Mouse (Mus musculus) CH12.LX (cell line): ENCODE measurements around the gene Gm13288. TPM values are rescaled to one million over a fixed set of nuclear protein-coding genes. Genes with fewer than 3 reads are reported as not detected.
"Not testable (repeated sequence)": the region's sequence is repeated elsewhere in the genome, so short reads cannot be mapped to it uniquely, and the experiment has no call there.

Source experiments
- DNase-seq: peaks from one replicate; pipeline ENCODE4 v3.0.0-alpha.2; 2013; ENCODE audit errors: extremely low read depth
- H3K27ac ChIP-seq: 2 replicates; pipeline ENCODE4 v1.5.1; 2012; ENCODE audit warnings: low read depth, mild to moderate bottlenecking, control low read depth, moderate library complexity; ENCODE audit not compliant: insufficient read depth
- H3K27me3 ChIP-seq: replicated peaks from 2 replicates; pipeline ENCODE3; 2012; ENCODE audit warnings: inconsistent platforms
- H3K36me3 ChIP-seq, 2 experiments: replicated peaks in 1 of 2; 2 replicates each; pipeline versions ENCODE3 to v1.6.1; 2012; ENCODE audit warnings: inconsistent platforms in 1 of 2, low read length in 1 of 2, mild to moderate bottlenecking in 1 of 2, mixed read lengths in 1 of 2, moderate library complexity in 1 of 2; ENCODE audit not compliant: control insufficient read depth in 1 of 2, insufficient read depth in 1 of 2
- H3K4me1 ChIP-seq, 2 experiments: 2 replicates each; pipeline ENCODE4 v1.6.1; 2012; ENCODE audit warnings: inconsistent platforms in 1 of 2, moderate library complexity in 1 of 2; ENCODE audit not compliant: insufficient read depth in 2 of 2, control insufficient read depth in 1 of 2
- H3K4me2 ChIP-seq: 2 replicates; pipeline ENCODE4 v1.6.1; 2012; ENCODE audit warnings: low read depth, mild to moderate bottlenecking, control low read depth; ENCODE audit not compliant: poor library complexity, insufficient read depth, severe bottlenecking
- H3K4me3 ChIP-seq, 3 experiments: fragments of 150-350 bp in 1 of 3; sonication (generic) in 1 of 3; replicated peaks in 1 of 3; 2 replicates each; pipeline versions ENCODE3 to v1.5.1; 2011 to 2012; ENCODE audit warnings: low read depth in 2 of 3, low read length in 2 of 3, mild to moderate bottlenecking in 2 of 3, moderate library complexity in 2 of 3, control low read depth in 1 of 3, improper control_type of control experiment in 1 of 3, inconsistent platforms in 1 of 3, mixed read lengths in 1 of 3; ENCODE audit not compliant: poor library complexity in 1 of 3
- H3K79me2 ChIP-seq: replicated peaks from 2 replicates; pipeline ENCODE4 v1.6.1; 2012; ENCODE audit warnings: mild to moderate bottlenecking, moderate library complexity; ENCODE audit not compliant: control insufficient read depth, poor library complexity, insufficient read depth, severe bottlenecking; ENCODE audit errors: extremely low read depth
- H3K9ac ChIP-seq: 2 replicates; pipeline ENCODE4 v1.6.1; 2012; ENCODE audit warnings: low read depth, mild to moderate bottlenecking, control low read depth, moderate library complexity; ENCODE audit not compliant: insufficient read depth
- H3K9me3 ChIP-seq: replicated peaks from 2 replicates; pipeline ENCODE3; 2012; ENCODE audit warnings: low read length, inconsistent platforms, mixed read lengths
- CTCF ChIP-seq, 2 experiments: IDR thresholded peaks in 1 of 2; conservative IDR thresholded peaks in 1 of 2; 2 replicates each; pipeline ENCODE4 v1.5.1; 2011 to 2012; ENCODE audit warnings: low read depth in 2 of 2, low read length in 2 of 2, improper control_type of control experiment in 1 of 2, inconsistent platforms in 1 of 2, mild to moderate bottlenecking in 1 of 2, moderate library complexity in 1 of 2
- dilution Hi-C: fragments of 300-500 bp; cut with MboI; formaldehyde crosslinking; loops from 2 replicates; pipeline ENCODE4 v1.14.3; 2020; ENCODE audit warnings: low sequenced_read_pairs; ENCODE audit not compliant: extremely low pct_unique_long_range_greater_than_20kb, extremely low pct_ligation_motif_present
- in situ Hi-C: fragments of 300-500 bp; cut with MboI; formaldehyde crosslinking; loops from 3 replicates; pipeline ENCODE4 v1.14.3; 2019; ENCODE audit warnings: low sequenced_read_pairs, low pct_ligation_motif_present, low pct_unique_long_range_greater_than_20kb, mixed read lengths
- polyA plus RNA-seq: library from polyadenylated mRNA; unstranded; fragments of >175 nt; gene quantifications from 2 replicates; pipeline ENCODE4 v1.2.1, GENCODE M21; 2012; ENCODE audit warnings: low read depth; ENCODE audit not compliant: insufficient read length
- total RNA-seq, 2 experiments: library from RNA; depleted of rRNA; stranded (reverse); fragments of 300-350 nt in 1 of 2; fragments of >200 nt in 1 of 2; gene quantifications; 2 replicates each; pipeline ENCODE4 v1.2.3; 2012 to 2014

The Gm13288 gene
- total and polyA plus RNA-seq, 3 experiments = not detected

DNA sequence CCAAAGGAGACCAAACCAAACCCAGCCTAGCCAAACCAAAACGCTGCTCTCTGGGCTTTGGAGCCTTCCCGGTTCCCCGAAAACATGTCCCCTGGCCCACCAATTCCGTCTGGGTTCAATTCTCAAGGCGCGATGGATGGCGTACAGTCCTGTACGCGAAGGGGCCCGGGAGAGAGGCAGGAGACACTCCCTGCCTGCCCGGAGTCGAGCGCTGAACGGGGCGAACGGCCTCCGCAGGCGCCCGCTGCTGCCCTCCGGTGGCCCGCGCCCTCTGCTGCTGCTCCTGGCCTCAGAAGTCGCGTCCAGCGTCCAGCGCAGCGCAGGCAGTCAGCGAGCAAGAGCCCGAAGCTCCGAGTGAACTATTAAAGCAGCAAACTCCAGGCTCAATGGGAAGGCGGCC is 23.0 kb upstream of the Gm13288 start:
- dilution Hi-C loops, in situ Hi-C loops, H3K36me3 ChIP-seq, H3K4me1 ChIP-seq, H3K27ac ChIP-seq, DNase-seq, H3K79me2 ChIP-seq, H3K9ac ChIP-seq, H3K4me2 ChIP-seq, H3K9me3 ChIP-seq, H3K27me3 ChIP-seq: not testable (repeated sequence)
- peak overlapping the region in 1 of 3 experiments; percentile 60 for H3K4me3 ChIP-seq

DNA sequence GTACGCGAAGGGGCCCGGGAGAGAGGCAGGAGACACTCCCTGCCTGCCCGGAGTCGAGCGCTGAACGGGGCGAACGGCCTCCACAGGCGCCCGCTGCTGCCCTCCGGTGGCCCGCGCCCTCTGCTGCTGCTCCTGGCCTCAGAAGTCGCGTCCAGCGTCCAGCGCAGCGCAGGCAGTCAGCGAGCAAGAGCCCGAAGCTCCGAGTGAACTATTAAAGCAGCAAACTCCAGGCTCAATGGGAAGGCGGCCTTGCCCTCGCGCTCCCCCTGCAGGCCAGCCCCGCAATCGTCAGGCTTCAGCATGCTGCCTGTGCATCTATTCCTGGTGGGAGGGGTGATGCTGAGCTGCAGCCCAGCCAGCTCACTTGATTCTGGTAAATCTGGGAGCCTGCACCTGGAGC is 19.9 kb upstream of the Gm13288 start, which contains the start of gene Gm13276:
Gene Gm13276, plus strand, starts transcription at position 301 of the 400 bp plus-strand sequence.
- DNase-seq, H3K79me2 ChIP-seq, H3K4me3 ChIP-seq, H3K27ac ChIP-seq, H3K4me2 ChIP-seq, H3K4me1 ChIP-seq, H3K27me3 ChIP-seq, H3K9me3 ChIP-seq, H3K36me3 ChIP-seq, dilution Hi-C loops, H3K9ac ChIP-seq, in situ Hi-C loops: not testable (repeated sequence)

DNA sequence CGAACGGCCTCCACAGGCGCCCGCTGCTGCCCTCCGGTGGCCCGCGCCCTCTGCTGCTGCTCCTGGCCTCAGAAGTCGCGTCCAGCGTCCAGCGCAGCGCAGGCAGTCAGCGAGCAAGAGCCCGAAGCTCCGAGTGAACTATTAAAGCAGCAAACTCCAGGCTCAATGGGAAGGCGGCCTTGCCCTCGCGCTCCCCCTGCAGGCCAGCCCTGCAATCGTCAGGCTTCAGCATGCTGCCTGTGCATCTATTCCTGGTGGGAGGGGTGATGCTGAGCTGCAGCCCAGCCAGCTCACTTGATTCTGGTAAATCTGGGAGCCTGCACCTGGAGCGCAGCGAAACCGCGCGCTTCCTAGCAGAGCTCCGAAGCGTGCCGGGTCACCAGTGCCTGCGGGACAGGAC is 16.9 kb upstream of the Gm13288 start, which contains the start of gene Gm13277:
Gene Gm13277, plus strand, starts transcription at position 231 of the 400 bp plus-strand sequence.
- H3K4me3 ChIP-seq, H3K9ac ChIP-seq, DNase-seq, dilution Hi-C loops, H3K36me3 ChIP-seq, H3K79me2 ChIP-seq, H3K27me3 ChIP-seq, in situ Hi-C loops, H3K27ac ChIP-seq, H3K4me2 ChIP-seq, H3K4me1 ChIP-seq, H3K9me3 ChIP-seq: not testable (repeated sequence)
- TF ChIP-seq CTCF (conservative IDR thresholded peaks at IDR 0.05 in 1 of 2, IDR thresholded peaks at IDR 0.05 in 1 of 2; ENCODE audit: low read depth in 2 of 2, low read length in 2 of 2) = peak in 1 of 2 experiments; percentile 28; a peak in 2 of 4 replicates

DNA sequence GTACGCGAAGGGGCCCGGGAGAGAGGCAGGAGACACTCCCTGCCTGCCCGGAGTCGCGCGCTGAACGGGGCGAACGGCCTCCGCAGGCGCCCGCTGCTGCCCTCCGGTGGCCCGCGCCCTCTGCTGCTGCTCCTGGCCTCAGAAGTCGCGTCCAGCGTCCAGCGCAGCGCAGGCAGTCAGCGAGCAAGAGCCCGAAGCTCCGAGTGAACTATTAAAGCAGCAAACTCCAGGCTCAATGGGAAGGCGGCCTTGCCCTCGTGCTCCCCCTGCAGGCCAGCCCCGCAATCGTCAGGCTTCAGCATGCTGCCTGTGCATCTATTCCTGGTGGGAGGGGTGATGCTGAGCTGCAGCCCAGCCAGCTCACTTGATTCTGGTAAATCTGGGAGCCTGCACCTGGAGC is 14.1 kb upstream of the Gm13288 start, which contains the start of gene Gm13278:
Gene Gm13278, plus strand, starts transcription at position 301 of the 400 bp plus-strand sequence.
- H3K36me3 ChIP-seq, H3K27me3 ChIP-seq, H3K4me1 ChIP-seq, H3K27ac ChIP-seq, H3K9me3 ChIP-seq, H3K79me2 ChIP-seq, H3K4me3 ChIP-seq, DNase-seq, in situ Hi-C loops, H3K4me2 ChIP-seq, H3K9ac ChIP-seq, dilution Hi-C loops: not testable (repeated sequence)

DNA sequence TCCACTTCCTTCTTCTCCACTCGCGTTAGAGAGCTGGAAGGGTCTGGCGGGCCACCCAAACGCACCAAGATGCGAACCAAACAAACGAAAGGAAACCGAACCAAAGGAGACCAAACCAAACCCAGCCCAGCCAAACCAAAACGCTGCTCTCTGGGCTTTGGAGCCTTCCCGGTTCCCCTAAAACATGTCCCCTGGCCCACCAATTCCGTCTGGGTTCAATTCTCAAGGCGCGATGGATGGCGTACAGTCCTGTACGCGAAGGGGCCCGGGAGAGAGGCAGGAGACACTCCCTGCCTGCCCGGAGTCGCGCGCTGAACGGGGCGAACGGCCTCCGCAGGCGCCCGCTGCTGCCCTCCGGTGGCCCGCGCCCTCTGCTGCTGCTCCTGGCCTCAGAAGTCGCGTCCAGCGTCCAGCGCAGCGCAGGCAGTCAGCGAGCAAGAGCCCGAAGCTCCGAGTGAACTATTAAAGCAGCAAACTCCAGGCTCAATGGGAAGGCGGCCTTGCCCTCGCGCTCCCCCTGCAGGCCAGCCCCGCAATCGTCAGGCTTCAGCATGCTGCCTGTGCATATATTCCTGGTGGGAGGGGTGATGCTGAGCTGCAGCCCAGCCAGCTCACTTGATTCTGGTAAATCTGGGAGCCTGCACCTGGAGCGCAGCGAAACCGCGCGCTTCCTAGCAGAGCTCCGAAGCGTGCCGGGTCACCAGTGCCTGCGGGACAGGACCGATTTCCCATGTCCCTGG is 11.2 kb upstream of the Gm13288 start, which contains the start of gene Gm13275:
Gene Gm13275, plus strand, starts transcription at position 552 of the 740 bp plus-strand sequence.
- H3K9me3 ChIP-seq, dilution Hi-C loops, H3K79me2 ChIP-seq, H3K27me3 ChIP-seq, H3K4me3 ChIP-seq, H3K4me2 ChIP-seq, H3K4me1 ChIP-seq, H3K36me3 ChIP-seq, H3K27ac ChIP-seq, in situ Hi-C loops, H3K9ac ChIP-seq, DNase-seq: not testable (repeated sequence)

DNA sequence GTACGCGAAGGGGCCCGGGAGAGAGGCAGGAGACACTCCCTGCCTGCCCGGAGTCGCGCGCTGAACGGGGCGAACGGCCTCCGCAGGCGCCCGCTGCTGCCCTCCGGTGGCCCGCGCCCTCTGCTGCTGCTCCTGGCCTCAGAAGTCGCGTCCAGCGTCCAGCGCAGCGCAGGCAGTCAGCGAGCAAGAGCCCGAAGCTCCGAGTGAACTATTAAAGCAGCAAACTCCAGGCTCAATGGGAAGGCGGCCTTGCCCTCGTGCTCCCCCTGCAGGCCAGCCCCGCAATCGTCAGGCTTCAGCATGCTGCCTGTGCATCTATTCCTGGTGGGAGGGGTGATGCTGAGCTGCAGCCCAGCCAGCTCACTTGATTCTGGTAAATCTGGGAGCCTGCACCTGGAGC is 8.2 kb upstream of the Gm13288 start, which contains the start of gene Gm13279:
Gene Gm13279, plus strand, starts transcription at position 301 of the 400 bp plus-strand sequence.
- H3K36me3 ChIP-seq, H3K9me3 ChIP-seq, H3K4me2 ChIP-seq, H3K4me3 ChIP-seq, H3K27ac ChIP-seq, H3K79me2 ChIP-seq, H3K27me3 ChIP-seq, in situ Hi-C loops, H3K4me1 ChIP-seq, H3K9ac ChIP-seq, DNase-seq, dilution Hi-C loops: not testable (repeated sequence)
